Mouse (Mus musculus): Measurements from ENCODE around the gene Emc6. TPM values are rescaled to one million over a fixed set of nuclear protein-coding genes. Genes with fewer than 3 reads are reported as not detected.

Emc6 gene
- 60.5 TPM for polyA plus RNA-seq (2014; fragmentation: Illumina TruSeq; extraction: RNeasy Lipid Tissue Mini Kit (QIAGEN cat#74804); ENCODE audit: low read depth, low replicate concordance)

DNA sequence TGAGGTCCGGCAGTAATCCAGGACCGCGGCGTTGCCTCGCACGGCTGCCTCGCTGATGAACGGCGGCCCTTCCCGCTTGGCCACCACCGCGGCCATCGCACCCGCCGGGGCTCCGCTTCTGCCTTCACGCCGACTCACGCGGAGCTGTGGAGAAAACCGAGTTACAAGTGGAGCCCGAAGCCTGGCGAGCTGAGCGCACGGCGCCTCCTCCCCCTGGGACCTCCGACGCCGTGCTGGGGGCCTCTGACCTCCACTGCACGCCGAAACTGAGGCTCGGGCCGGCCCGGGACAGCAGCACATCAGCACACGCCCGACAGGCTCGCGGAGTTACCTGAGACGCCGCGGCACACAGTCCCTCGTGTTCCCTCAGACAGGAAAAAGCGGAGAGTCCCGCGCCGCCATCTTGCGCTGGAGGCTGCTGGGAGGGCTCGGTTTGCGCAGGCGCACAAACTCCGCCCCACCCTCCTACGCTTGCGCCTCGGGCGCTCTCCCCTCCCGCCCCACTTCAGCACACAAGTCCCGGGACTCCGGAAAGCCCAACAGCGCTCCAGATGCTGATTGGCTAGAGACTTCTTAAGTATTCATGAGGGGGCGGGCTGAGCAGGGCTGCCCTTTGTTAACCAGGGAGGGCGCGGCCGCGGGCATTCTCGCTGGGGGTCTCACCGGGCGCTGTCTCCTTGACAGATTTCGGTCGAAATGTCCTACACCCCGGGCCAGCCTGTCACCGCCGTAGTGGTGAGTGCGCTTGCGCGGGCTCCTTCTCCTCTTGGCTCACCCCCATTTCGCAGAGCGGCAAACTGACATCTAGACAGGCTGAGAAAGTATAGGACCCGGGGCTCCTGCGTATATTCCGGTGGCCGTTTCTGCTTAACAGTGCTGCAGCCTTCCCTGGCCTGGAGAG, at the start of gene Emc6, which contains the start of gene Tax1bp3:
Gene Emc6, minus strand, starts transcription at position 430 of the 901 bp plus-strand sequence.
Gene Tax1bp3, plus strand, starts transcription at position 476 of the 901 bp plus-strand sequence.

GRCm38 (mm10) chr11:73199230-73199712, 22.4 kb upstream of the Emc6 start, which contains the start of gene Shpk:
Shpk (plus strand) TSS chr11:73199460.

DNA sequence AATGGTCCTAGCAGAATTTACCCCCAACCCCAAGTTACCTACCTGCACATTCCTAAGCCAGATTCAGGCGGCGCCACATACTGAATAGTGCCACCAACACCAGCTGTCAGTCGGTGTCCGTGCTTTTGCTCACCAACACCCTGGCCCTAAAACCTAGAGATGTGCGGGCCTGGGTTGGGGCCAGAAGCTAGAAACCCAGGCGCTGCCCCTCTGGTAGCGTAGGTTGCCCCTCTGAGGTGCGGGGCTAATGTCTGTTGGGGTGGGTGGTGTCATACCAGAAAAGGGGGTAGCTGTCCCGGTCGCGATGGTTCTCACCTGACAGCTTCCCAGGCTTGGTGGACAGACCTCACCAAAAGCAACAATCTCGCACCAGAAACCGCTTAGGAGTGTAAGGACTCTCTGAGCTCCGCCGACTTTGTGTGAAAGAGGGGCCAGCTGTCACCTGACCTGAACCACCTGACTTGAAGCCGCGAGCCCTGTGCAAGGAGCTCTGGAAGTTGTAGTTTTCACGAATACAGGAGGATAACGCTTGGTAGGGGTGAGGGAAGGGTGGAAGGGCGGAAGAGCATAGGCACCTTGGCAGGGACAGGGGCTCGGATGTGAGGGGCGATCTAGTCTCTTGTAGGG, 21.9 kb upstream of the Emc6 start, which contains the start of gene Ctns:
Gene Ctns, minus strand, starts transcription at position 440 of the 627 bp plus-strand sequence.

DNA sequence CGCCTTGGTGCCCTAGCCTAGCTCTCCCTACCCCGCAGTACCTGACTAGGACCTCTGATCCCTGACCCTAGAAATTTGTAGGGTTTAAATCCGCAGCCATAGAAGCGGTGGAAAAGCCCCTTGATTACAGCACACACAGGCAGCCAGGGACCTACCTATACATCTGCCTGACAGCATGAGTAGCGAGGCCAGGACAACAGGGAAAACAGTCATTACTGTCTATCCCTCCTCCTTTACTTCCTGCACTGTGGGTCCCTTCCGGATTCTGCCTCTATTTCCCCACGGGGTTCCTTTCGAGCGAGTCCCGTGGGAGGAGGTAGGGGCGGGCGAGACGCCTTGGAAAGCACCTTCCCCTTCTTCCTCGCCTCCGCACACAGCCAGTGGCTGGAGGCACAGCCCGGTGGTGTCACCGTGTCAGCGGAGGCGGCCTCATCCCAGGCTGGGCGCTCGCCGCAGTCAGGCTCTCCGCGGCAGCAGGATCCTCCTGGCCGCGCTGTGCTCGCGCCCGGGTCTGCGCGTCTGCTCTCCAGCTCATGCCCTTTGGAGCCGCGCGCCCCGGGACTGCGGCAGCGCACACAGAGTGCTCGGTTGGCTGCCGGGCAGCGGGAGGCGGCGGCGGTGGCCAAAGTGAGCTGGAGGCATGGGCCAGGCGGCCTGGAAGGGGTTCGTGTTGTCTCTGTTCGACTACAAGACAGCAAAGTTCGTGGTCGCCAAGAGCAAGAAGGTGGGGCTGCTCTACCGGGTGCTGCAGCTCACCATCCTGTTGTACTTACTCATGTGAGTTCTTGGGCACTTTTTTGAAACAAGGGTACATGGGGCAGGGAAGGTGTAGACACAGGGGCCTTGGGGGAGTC, 16.7 kb downstream of the Emc6 start, which contains the start of gene P2rx5:
Gene P2rx5, plus strand, starts transcription at position 465 of the 854 bp plus-strand sequence.

DNA sequence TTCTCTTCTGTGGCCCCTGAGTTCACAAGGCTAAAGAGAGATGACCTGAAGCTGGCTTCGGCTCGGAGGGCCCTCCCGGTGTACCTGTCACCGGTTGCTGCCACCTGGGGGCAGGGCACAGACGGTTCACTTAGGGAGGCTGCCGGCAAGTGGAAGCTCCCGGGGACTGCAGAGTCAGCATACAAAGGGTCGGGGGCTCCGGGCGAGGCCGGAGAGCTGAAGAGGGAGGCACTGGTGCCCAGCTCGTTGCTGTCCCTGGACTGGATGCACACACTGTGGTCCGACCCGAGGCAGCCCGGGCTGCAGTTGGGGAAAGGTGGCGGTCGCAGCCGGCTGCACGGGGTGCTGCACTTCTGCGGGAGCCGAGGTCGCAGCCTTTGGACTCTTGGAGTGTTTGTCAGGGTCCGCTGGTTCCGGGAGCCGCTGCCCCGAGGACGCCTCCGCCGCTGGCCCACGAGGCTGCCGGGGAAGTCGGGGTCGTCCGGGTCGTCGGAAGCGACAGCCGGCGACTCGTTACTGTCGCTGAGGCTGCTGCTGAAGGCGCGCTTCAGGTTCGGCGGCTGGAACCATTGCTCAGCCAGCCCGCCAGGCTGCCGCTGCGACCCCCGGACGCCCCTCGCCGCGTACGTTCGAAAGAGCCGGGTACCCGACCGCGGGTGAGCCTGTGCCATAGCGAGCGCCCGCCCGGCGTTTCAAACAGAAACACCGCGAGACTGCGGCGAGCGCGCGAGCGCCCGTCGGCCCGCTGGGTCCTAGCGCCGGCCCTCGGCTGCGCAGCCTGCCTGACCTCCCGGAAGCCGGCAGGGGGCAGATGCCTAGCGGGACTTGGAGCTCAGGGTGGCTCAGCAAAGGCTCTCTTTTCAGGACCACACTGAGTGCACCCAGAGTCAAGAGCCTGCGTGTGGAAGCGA, 39.0 kb downstream of the Emc6 start, which contains the start of gene Haspin:
Gene Haspin, minus strand, starts transcription at position 704 of the 911 bp plus-strand sequence.

Other genes starting within 250 kb of the Emc6 start
- 9.7 TPM for gene Atp2a3, start 215.9 kb downstream of the Emc6 start, polyA plus RNA-seq (2014; fragmentation: Illumina TruSeq; extraction: RNeasy Lipid Tissue Mini Kit (QIAGEN cat#74804); ENCODE audit: low read depth, low replicate concordance)
- 0.26 TPM for gene P2rx1, start 177.9 kb downstream of the Emc6 start, polyA plus RNA-seq (2014; fragmentation: Illumina TruSeq; extraction: RNeasy Lipid Tissue Mini Kit (QIAGEN cat#74804); ENCODE audit: low read depth, low replicate concordance)
- 1.5 TPM for gene Camkk1, start 158.0 kb downstream of the Emc6 start, polyA plus RNA-seq (2014; fragmentation: Illumina TruSeq; extraction: RNeasy Lipid Tissue Mini Kit (QIAGEN cat#74804); ENCODE audit: low read depth, low replicate concordance)
- gene Ncbp3, start 129.3 kb downstream of the Emc6 start, polyA plus RNA-seq (2014; fragmentation: Illumina TruSeq; extraction: RNeasy Lipid Tissue Mini Kit (QIAGEN cat#74804); ENCODE audit: low read depth, low replicate concordance): 4.4 TPM
- gene Itgae, start 86.5 kb downstream of the Emc6 start, polyA plus RNA-seq (2014; fragmentation: Illumina TruSeq; extraction: RNeasy Lipid Tissue Mini Kit (QIAGEN cat#74804); ENCODE audit: low read depth, low replicate concordance): not detected
- 0.16 TPM for gene Haspin, start 38.7 kb downstream of the Emc6 start, polyA plus RNA-seq (2014; fragmentation: Illumina TruSeq; extraction: RNeasy Lipid Tissue Mini Kit (QIAGEN cat#74804); ENCODE audit: low read depth, low replicate concordance)
- gene P2rx5, start 16.6 kb downstream of the Emc6 start, polyA plus RNA-seq (2014; fragmentation: Illumina TruSeq; extraction: RNeasy Lipid Tissue Mini Kit (QIAGEN cat#74804); ENCODE audit: low read depth, low replicate concordance): 15.8 TPM
- 50.8 TPM for gene Tax1bp3, start within 50 bp of the Emc6 start, polyA plus RNA-seq (2014; fragmentation: Illumina TruSeq; extraction: RNeasy Lipid Tissue Mini Kit (QIAGEN cat#74804); ENCODE audit: low read depth, low replicate concordance)
- gene Ctns, start 22.0 kb upstream of the Emc6 start, polyA plus RNA-seq (2014; fragmentation: Illumina TruSeq; extraction: RNeasy Lipid Tissue Mini Kit (QIAGEN cat#74804); ENCODE audit: low read depth, low replicate concordance): 10.9 TPM
- gene Shpk, start 22.4 kb upstream of the Emc6 start, polyA plus RNA-seq (2014; fragmentation: Illumina TruSeq; extraction: RNeasy Lipid Tissue Mini Kit (QIAGEN cat#74804); ENCODE audit: low read depth, low replicate concordance): 1.7 TPM
- 0.37 TPM for gene Trpv1, start 57.3 kb upstream of the Emc6 start, polyA plus RNA-seq (2014; fragmentation: Illumina TruSeq; extraction: RNeasy Lipid Tissue Mini Kit (QIAGEN cat#74804); ENCODE audit: low read depth, low replicate concordance)
- gene Trpv3, start 90.4 kb upstream of the Emc6 start, polyA plus RNA-seq (2014; fragmentation: Illumina TruSeq; extraction: RNeasy Lipid Tissue Mini Kit (QIAGEN cat#74804); ENCODE audit: low read depth, low replicate concordance): 0.13 TPM
- 5.5 TPM for gene Aspa, start 152.6 kb upstream of the Emc6 start, polyA plus RNA-seq (2014; fragmentation: Illumina TruSeq; extraction: RNeasy Lipid Tissue Mini Kit (QIAGEN cat#74804); ENCODE audit: low read depth, low replicate concordance)
- gene Gm49340, start 152.7 kb upstream of the Emc6 start, polyA plus RNA-seq (2014; fragmentation: Illumina TruSeq; extraction: RNeasy Lipid Tissue Mini Kit (QIAGEN cat#74804); ENCODE audit: low read depth, low replicate concordance): not detected
- not detected for gene Spata22, start 152.7 kb upstream of the Emc6 start, polyA plus RNA-seq (2014; fragmentation: Illumina TruSeq; extraction: RNeasy Lipid Tissue Mini Kit (QIAGEN cat#74804); ENCODE audit: low read depth, low replicate concordance)
- gene Olfr20, start 173.7 kb upstream of the Emc6 start, polyA plus RNA-seq (2014; fragmentation: Illumina TruSeq; extraction: RNeasy Lipid Tissue Mini Kit (QIAGEN cat#74804); ENCODE audit: low read depth, low replicate concordance): not detected
- gene Olfr376, start 194.2 kb upstream of the Emc6 start, polyA plus RNA-seq (2014; fragmentation: Illumina TruSeq; extraction: RNeasy Lipid Tissue Mini Kit (QIAGEN cat#74804); ENCODE audit: low read depth, low replicate concordance): not detected
- gene Olfr1, start 222.6 kb upstream of the Emc6 start, polyA plus RNA-seq (2014; fragmentation: Illumina TruSeq; extraction: RNeasy Lipid Tissue Mini Kit (QIAGEN cat#74804); ENCODE audit: low read depth, low replicate concordance): not detected